Mouse (Mus musculus) T-helper 2 cell (primary cell): ENCODE data around the gene Id3.

Experiments used
- in situ Hi-C: fragments of 300-600 bp; cut with MboI, MseI; formaldehyde crosslinking; loops from one replicate; pipeline ENCODE4 v1.15.1; 2025; ENCODE audit warnings: high pct_unique_total_duplicates

Gene Id3

GRCm38 (mm10) chr4:136123111-136123791, 20.0 kb upstream of the Id3 start:
- in situ Hi-C loops, result loop anchor here (25.0 kb wide), 1 partner anchor 2011 kb away; the partner anchor contains the start of gene Ubxn11

GRCm38 (mm10) chr4:136123792-136124161, 19.5 kb upstream of the Id3 start:
- in situ Hi-C loops, result loop anchor here (25.0 kb wide), 1 partner anchor 2011 kb away; the partner anchor contains the start of gene Ubxn11

DNA sequence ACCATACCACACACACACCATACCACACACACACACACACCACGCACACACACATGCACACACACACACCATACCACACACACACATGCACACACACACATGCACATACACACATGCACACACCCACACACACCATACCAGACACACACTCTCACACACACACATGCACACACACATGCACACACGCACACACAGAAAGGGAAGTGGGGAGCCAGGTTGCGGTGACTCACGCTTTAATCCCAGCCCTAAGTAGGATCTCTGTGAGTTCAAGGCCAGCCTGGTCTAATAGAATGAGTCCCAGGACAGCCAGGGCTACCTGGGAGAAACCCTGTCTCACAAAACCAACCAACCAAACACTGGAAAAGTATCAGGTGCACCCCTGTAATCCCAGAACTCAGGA, 18.7 kb upstream of the Id3 start:
- in situ Hi-C loops, result loop anchor here (25.0 kb wide), 1 partner anchor 2012 kb away; the partner anchor contains the start of gene Ubxn11

DNA sequence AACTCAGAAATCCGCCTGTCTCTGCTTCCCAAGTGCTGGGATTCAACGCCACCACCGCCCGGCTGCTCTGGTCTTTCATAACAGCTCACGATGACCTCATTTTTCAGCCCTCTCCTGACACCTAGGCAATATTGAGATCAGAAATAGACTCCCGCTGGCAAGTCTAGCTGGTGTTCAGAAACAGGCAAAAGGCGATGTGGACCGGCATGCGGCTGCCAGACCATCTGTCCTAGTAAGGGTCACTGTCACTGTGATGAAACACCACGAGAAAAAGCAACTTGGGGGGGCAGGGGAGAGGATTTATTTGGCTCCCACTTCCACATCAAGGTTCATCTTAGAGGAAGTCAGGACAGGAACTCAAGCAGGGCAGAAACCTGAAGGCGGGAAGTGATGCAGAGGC, 17.8 kb upstream of the Id3 start:
- in situ Hi-C loops, result no loop called here

GRCm38 (mm10) chr4:136126019-136126418, 17.3 kb upstream of the Id3 start:
- in situ Hi-C loops, result no loop called here

- in situ Hi-C loops, result no loop called here
Measured at GRCm38 (mm10) chr4:136127670-136128069, 15.6 kb upstream of the Id3 start.

GRCm38 (mm10) chr4:136129842-136130241, 13.5 kb upstream of the Id3 start:
- in situ Hi-C loops, result no loop called here

DNA sequence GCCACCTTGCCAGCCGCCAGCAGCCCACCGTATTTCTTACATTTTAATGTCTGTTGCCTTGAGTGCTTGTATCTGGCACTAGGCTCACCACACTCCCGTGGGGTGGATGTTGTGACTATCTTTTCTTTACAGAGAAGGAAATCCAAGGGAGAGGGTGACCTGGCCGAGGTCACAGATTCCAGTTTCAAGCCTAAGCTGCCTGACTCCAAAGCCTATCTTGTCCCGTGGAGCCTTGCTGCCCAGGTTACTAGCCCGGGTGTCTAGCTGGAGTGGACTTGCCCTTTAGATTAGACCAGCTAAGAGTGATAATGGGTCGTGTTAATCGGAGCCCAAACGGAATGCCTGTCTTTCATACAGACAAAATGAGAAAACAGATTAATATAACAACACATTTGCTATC, 9.5 kb upstream of the Id3 start:
- in situ Hi-C loops, result no loop called here

DNA sequence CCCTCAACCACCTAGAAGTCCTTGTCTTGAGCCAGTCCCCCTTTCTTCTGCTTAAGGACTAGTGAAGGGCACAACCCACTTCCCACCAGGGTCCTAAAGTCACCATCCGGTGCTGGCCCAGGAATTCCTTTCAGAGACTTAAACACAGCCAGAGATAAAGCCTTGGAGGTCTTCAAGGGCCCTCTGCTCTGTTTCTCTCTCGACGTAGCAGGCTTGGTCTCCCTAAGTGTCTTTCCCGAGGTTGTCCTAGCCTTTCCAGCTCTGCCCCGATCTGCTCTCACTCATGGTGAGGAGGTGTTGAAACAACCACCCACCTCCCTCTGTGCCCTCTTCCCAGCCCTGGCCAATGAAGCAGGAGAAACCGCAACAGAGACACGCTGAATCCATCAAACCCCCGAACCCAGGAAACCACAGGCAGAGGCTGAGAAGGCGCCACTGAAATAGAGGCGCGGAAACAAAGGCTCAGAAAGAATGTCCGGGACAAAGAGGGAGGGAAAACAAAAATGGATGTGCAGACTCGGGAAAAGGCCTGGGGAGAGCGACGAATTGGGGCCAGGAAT, 8.8 kb upstream of the Id3 start:
- in situ Hi-C loops, result no loop called here

DNA sequence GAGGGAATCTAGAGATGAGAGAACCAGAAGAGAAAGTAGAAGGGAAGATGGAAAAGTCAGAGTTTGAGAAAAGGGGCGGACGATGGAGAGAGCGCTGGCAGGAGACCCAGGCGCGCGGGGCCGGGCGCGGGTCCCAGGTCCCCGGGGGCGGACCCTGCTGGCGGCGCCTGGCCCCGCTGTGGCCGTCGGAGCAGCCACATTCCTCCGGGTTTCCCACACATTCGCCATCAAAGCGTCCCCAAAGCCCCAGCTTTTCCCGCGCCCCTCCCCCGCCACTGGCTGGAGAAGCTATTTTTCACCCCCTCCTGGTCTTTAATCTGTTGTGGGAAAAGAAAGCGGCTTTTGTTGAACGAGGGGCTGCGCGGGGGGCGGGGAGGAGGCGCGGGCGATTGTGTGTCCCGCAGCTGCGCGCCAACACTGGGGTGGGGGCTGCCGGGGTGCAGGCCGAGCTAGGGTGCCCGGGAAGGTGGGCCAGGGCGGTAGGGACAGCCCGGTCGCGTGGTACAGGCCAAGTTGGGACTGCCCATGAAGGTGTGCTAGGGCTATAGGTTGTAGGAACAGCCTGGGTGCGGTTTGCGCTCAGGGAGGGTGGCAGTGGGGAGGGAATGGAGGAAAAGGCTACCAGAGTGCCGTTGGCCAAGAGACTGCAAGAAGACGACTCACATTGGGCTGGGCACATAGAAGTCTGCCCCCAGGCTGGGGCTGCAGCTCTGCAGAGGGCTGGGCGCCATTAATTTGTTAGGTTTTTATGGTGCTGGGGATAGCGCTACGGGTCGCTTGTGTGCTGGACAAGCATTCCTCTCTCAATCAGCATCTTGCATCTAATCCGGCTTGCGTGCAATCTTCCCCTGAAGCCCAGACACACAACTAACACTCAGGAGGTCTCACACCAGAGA, 8.1 kb upstream of the Id3 start:
- in situ Hi-C loops, result no loop called here

DNA sequence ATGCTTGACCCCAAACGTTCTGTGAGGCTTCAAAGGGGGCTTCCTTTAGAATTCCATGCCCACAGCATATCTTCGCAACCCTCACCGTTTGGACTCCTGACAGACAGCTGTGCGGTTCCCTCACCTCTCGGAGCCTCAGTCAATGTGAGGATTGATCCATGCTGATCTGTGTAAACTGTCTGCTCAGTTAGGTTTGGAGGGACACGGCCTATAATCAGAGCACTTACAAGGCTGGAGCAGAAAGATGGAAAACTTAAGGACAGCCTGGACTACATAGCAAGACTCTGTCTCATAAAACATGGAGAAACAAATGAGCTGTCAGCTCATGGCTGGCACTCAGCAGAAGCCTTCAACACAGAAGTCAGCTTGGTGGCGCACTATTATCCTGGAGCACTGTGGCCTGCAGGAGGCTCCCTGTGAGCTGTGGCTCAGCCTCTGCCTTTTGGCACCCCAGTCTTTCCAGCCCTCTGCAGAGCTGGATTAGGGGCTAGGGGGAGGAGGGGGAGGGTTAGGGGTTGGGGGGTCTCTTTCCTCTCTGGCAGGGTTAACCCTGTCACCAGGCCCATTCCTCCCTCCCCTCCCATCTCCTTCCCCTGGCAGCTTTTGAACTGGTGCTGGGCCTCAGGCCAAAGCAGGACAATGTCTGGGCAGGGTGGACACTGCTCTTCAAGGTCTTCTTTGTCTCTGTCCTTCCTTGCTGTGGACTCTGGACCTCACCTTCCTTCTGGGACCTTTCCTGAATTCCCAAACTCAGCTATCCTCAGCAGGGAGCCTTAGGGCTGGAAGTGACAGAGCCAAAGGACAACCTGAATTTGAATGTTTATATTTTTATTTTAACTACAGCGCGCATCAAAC, 7.2 kb upstream of the Id3 start:
- in situ Hi-C loops, result no loop called here

GRCm38 (mm10) chr4:136139326-136140110, 3.8 kb upstream of the Id3 start:
- in situ Hi-C loops, result no loop called here

- in situ Hi-C loops, result no loop called here
Measured at GRCm38 (mm10) chr4:136140327-136141250, 2.7 kb upstream of the Id3 start.

- in situ Hi-C loops, result no loop called here
Measured at GRCm38 (mm10) chr4:136142267-136143192, 767 bp upstream of the Id3 start.

DNA sequence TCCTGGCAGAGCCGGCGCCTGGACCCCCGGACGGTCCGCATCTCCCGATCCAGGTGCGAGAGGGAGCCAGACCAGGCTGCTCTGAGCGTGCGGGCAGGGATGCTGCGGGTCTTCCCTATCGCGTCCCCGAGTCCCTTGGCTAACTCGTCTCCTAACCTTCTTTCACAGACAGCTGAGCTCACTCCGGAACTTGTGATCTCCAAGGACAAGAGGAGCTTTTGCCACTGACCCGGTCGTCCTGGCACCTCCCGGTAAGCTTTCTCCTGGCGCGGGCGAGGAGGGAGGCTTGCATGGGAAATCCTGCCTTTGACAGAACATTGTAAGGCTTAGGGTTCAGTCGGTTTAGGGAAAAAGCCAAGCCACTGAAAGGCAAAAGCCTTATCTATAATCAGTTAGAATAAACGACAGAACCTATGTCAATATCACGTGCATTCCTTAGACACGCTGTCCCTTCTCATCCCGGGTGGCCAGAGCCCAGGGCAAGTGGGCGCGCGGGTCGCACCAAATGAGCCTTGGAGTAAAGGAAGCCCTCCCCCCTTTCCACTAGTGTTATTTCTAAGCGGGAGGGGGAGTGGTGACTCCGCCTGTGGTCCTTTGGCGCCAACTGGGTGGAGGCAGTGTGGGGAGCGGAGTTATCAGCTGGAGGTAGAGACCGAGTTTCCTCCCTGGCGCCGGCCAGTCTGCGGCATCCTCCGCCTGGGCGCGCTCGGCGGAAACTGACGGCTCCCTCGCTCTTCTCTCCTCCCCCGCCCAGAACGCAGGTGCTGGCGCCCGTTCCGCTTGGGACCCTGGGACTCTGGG, 1.0 kb downstream of the Id3 start:
- in situ Hi-C loops, result no loop called here

DNA sequence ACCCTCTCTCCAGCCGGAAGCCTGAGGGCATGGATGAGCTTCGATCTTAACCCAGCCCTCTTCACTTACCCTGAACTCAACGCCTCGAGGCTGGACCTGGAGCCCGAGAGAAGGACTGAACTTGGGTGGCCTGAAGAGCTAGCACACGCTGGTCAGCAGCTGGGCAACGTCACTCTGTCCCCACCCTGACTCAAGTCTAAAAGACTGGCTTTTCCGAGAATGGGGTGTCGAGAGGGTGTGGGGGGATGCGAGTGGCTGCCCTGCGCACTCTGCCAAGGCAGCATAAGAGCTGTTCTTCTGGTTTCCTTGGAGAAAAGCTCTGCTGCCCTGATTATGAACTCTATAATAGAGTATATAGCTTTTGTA, 1.6 kb downstream of the Id3 start:
- in situ Hi-C loops, result no loop called here

GRCm38 (mm10) chr4:136145362-136145885, 2.1 kb downstream of the Id3 start:
- in situ Hi-C loops, result no loop called here
